Mouse (Mus musculus) kidney, embryonic 16.5 days (tissue): ENCODE measurements around the gene Ctnna2. TPM values are rescaled to one million over a fixed set of nuclear protein-coding genes. Genes with fewer than 3 reads are reported as not detected.

Experiments used
- ATAC-seq: fragments of 200-750 bp; cut with Nextera tagmentation; 2 replicates; pipeline ENCODE4 v1.8.0; 2017; ENCODE audit warnings: moderate TSS enrichment; ENCODE audit not compliant: low FRiP score, low TSS enrichment
- H3K27ac ChIP-seq: fragments of 300-500 bp; sonication (generic); 2 replicates; pipeline ENCODE4 v1.5.1; 2014; ENCODE audit warnings: low read length
- H3K27me3 ChIP-seq: fragments of 300-500 bp; sonication (generic); 2 replicates; pipeline ENCODE4 v1.6.1; 2014; ENCODE audit warnings: low read length, control low read depth, mixed read lengths; ENCODE audit not compliant: insufficient read depth
- H3K36me3 ChIP-seq: fragments of 300-500 bp; sonication (generic); 2 replicates; pipeline ENCODE4 v1.6.1; 2014; ENCODE audit warnings: low read length, control low read depth, mixed read lengths; ENCODE audit not compliant: insufficient read depth
- H3K4me1 ChIP-seq: fragments of 300-500 bp; sonication (generic); 2 replicates; pipeline ENCODE4 v1.6.1; 2014; ENCODE audit warnings: low read length, control low read depth, mixed read lengths; ENCODE audit not compliant: insufficient read depth
- H3K4me2 ChIP-seq: fragments of 300-500 bp; sonication (generic); replicated peaks from 2 replicates; pipeline ENCODE4 v1.6.1; 2014; ENCODE audit warnings: low read depth, low read length
- H3K4me3 ChIP-seq: fragments of 300-500 bp; sonication (generic); 2 replicates; pipeline ENCODE4 v1.5.1; 2014; ENCODE audit warnings: mild to moderate bottlenecking, low read length
- H3K9ac ChIP-seq: fragments of 300-500 bp; sonication (generic); replicated peaks from 2 replicates; pipeline ENCODE4 v1.6.1; 2014; ENCODE audit warnings: low read length
- H3K9me3 ChIP-seq: fragments of 300-500 bp; sonication (generic); 2 replicates; pipeline ENCODE4 v1.6.1; 2016; ENCODE audit warnings: low read length, control low read depth
- WGBS: fragments of 180-500 bp; shearing (Covaris S2); extraction: QIAGEN DNeasy Blood & Tissue Kit; methylation state at CpG from one replicate; pipeline ENCODE4 v1.1.7; 2014; 5-methylcytosine and 5-hydroxymethylcytosine counted together
- polyA plus RNA-seq: library from polyadenylated mRNA; unstranded; fragments of >200 nt; fragmentation: Nextera tagmentation; extraction: Ambion mirVana; gene quantifications from 2 replicates; pipeline ENCODE4 v1.2.1, GENCODE M21; 2015

Gene Ctnna2
- polyA plus RNA-seq, 1 experiment from 2014 or later = 0.91 TPM

DNA sequence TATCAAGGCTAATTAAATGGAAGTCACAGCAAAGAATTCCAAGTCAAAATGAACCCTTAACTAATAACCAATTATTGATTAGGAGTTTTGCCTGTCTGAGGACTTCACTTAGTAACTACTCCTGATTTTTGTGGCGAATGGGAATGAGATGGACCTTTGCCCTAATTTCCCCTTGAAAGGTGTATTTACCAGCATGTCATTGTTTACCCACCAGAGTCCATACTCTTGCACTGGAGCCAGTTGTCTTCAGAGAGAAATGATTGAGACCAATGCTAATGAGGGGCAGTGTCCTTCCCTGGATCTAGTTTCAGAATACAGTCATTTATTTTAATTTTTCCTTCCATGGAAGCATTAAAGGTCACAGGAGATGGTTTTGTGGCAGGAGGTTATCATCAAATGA is 881.0 kb downstream of the Ctnna2 start:
- Histone ChIP-seq H3K27ac (no peak overlapping the region), H3K36me3 (no peaks in the 10 kb centered on the region), H3K9ac (no peak overlapping the region), H3K4me1 (no peaks in the 10 kb centered on the region), H3K9me3 (no peaks in the 10 kb centered on the region), H3K4me3 (no peak overlapping the region), H3K27me3 (no peaks in the 10 kb centered on the region), H3K4me2 (no peak overlapping the region)
- ATAC-seq = no peak
- WGBS = 91% methylated on average over 1 of the region's 1 CpGs

DNA sequence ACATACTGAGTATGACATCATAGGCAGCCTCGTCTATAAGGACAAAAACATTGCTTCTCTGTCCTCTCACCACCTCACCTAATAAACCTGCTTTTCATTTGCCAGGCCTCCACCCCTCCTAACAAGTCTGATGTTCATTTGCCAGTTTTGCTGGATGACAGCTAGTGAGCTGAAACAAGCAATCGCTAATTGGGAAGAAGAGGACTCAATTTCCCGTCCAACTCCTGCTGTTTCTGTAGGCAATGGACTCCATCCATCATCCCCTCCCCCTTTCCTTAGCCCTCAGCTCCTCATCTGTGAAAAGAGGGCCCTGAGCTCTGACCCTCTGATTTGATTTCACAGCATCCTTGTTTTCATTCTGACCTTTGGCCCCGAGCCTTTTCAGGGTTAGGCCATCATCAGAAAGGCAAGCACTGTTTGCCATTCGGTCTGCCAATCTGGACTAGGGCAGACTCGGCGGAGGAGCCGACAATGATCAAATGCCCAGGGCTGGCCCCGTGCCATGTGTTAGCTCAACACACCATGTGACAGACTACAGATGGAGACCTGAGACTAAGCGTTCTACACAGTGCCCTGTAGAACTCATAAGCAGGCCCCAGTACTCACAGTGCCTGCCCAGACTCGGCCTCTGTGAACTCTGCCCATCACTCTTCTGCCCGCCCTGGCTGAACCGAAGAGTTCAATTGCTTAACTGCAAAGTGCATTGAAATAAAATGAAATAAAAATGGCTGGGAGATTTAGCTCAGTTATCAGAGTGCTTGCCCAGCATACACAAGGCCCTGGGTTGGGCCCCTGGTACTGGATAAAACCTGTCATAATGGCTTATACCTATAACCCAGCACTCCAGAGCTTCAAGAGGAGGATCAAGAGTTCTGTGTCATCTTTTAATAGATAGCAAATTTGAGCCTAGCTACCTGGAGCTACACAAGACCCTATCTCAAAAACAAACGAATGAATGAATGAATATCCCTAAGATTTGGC is 903.8 kb downstream of the Ctnna2 start:
- no peak overlapping the region for H3K27ac ChIP-seq
- no peaks in the 10 kb centered on the region for H3K9me3 ChIP-seq
- H3K4me1 ChIP-seq = no peaks in the 10 kb centered on the region
- no peak overlapping the region for H3K9ac ChIP-seq
- no peak overlapping the region for H3K4me2 ChIP-seq
- no peaks in the 10 kb centered on the region for H3K27me3 ChIP-seq
- ATAC-seq = peak; percentile 59; the same call in 1 of the 2 replicates
- no peaks in the 10 kb centered on the region for H3K36me3 ChIP-seq
- H3K4me3 ChIP-seq = no peak overlapping the region
- WGBS = 41% methylated on average over 14 of the region's 14 CpGs

DNA sequence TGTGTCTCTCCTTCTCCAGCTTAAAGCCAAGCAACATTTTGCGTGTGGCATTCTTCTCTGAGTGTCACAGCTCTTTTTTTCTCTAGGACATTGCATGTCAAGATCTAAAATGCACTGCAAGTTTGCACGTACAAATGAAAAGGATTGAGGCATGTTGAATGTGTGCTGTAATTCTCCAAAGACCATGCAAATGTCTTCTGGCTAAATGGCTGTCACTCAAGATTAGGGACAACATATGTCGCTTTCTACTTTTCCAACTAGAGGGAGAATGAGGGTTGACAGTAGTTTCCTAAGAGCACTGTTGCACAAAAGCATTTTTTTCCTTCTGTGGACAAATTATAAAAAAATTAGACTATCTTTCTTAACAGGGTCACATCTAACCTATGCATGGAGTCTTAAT is 909.9 kb downstream of the Ctnna2 start:
- no peaks in the 10 kb centered on the region for H3K4me1 ChIP-seq
- 92% methylated on average over 3 of the region's 3 CpGs for WGBS
- ATAC-seq = no peak
- no peaks in the 10 kb centered on the region for H3K9me3 ChIP-seq
- H3K36me3 ChIP-seq = no peaks in the 10 kb centered on the region
- no peak overlapping the region for H3K27ac ChIP-seq
- H3K4me3 ChIP-seq = no peak overlapping the region
- H3K9ac ChIP-seq = no peak overlapping the region
- no peak overlapping the region for H3K4me2 ChIP-seq
- no peaks in the 10 kb centered on the region for H3K27me3 ChIP-seq

DNA sequence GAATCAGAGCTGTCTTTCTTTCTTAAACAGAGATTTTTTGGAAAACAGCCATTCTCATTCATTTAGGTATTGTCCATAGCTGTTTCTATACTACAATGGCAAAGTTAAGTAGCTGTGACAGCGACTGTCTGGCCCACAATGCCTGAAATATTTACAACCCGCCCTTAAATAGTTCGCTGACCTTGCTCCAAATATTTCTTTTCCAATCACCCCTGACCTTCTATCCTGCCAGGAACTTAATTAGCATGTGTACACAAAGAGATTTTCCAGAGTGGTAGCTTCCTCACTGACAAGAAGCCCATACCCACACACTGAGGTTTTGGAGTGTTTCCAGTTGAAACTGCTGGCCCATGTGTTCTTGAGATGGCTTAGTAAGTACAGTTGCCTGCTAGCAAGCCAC is 928.8 kb downstream of the Ctnna2 start:
- no peaks in the 10 kb centered on the region for H3K27me3 ChIP-seq
- WGBS = 41% methylated on average over 3 of the region's 3 CpGs
- no peak overlapping the region for H3K27ac ChIP-seq
- H3K9ac ChIP-seq = no peak overlapping the region
- no peaks in the 10 kb centered on the region for H3K9me3 ChIP-seq
- no peaks in the 10 kb centered on the region for H3K4me1 ChIP-seq
- no peak for ATAC-seq
- H3K4me3 ChIP-seq = no peak overlapping the region
- no peak overlapping the region for H3K4me2 ChIP-seq
- no peaks in the 10 kb centered on the region for H3K36me3 ChIP-seq

DNA sequence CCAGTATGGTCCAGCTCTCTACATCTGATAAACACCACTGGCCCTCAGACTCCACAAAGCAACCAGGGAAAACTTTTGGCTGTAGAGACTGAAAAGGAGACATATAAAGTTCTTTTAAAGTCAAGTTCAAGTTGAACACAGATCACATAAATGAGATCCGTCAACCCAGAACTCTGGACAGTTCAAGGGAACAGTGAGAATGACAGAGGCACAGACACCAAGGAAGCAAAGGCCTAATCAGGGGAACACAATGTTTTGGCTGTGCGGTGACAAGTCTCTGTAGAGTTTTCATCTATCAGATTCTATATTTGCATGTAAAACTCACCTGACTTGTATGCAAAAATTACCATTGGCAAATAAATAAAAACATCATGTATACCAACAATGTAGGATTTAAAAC is 929.3 kb downstream of the Ctnna2 start:
- no peaks in the 10 kb centered on the region for H3K4me1 ChIP-seq
- ATAC-seq = no peak
- no peak overlapping the region for H3K4me2 ChIP-seq
- no peak overlapping the region for H3K27ac ChIP-seq
- no peak overlapping the region for H3K4me3 ChIP-seq
- WGBS = 87% methylated on average over 2 of the region's 2 CpGs
- H3K27me3 ChIP-seq = no peaks in the 10 kb centered on the region
- H3K9me3 ChIP-seq = no peaks in the 10 kb centered on the region
- no peaks in the 10 kb centered on the region for H3K36me3 ChIP-seq
- no peak overlapping the region for H3K9ac ChIP-seq

DNA sequence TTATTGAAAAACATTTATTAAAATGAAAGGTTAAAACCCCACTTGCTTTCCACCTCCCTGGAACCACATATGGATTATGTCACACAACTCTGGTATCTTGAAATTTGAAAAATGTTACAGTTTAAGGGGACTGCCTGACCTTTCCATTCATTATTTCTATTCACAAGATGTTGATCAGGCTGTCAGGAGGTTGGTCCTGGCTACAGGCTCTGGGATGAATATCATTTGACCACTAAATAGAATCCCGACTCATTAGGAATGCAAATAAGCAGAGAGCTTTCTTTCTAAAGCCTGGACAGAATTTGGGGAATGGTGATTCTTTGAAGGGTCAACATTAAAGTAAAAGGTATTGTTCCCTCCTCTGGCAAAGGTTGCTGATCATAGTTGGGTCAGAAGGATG is 931.9 kb downstream of the Ctnna2 start:
- Histone ChIP-seq H3K9ac (no peak overlapping the region), H3K4me2 (no peak overlapping the region), H3K27ac (no peak overlapping the region), H3K4me1 (no peaks in the 10 kb centered on the region), H3K9me3 (no peaks in the 10 kb centered on the region), H3K36me3 (no peaks in the 10 kb centered on the region), H3K27me3 (no peaks in the 10 kb centered on the region), H3K4me3 (no peak overlapping the region)
- no peak for ATAC-seq
- WGBS = 62% methylated on average over 1 of the region's 1 CpGs

DNA sequence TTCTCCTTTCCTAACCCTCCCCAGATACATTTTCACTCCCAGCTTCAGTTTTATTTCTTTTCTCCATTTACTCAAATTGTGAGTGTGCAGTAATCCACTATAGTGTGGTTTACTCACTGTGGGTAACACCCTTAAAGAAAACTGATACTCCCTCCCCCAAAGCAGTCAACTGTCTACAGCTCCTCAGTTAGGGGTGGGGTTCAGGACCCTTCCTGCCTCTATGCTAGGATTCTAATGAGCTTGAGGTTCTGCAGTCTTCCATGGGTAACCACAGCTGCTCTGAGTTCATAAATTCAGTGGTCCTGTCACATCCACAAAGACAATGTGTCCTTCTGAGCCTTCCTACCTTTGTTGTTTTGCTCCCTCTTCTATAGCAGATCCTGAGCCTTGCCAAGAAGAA is 954.4 kb downstream of the Ctnna2 start:
- Histone ChIP-seq H3K4me2 (no peak overlapping the region), H3K27me3 (no peaks in the 10 kb centered on the region), H3K36me3 (no peaks in the 10 kb centered on the region), H3K4me1 (no peaks in the 10 kb centered on the region), H3K27ac (no peak overlapping the region), H3K9ac (no peak overlapping the region), H3K9me3 (no peaks in the 10 kb centered on the region), H3K4me3 (no peak overlapping the region)
- peak; percentile 70; the same call in 1 of the 2 replicates for ATAC-seq

DNA sequence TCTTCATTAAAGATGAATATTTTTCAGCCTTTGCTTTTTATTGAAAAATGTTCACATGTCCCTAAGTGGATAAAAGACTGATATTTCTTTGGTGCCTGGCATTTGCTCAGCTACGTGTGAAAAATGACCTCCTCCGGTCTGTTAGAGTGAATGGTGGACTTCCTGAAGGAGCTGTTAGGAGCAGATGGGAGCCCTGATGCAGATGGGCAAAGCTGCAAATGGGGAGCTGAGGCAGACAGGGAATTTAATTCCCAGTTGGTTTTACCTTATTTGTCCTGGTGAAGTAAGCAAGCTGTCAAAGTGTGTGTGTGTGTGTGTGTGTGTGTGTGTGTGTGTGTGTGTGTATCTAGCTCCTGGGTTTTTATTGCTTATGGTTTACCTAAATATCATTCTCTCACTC is 966.3 kb downstream of the Ctnna2 start:
- Histone ChIP-seq H3K27ac (no peak overlapping the region), H3K27me3 (no peaks in the 10 kb centered on the region), H3K4me3 (no peak overlapping the region), H3K9ac (no peak overlapping the region), H3K4me2 (no peak overlapping the region), H3K4me1 (no peaks in the 10 kb centered on the region), H3K9me3 (no peaks in the 10 kb centered on the region), H3K36me3 (no peaks in the 10 kb centered on the region)
- WGBS = 75% methylated on average over 2 of the region's 2 CpGs
- no peak for ATAC-seq

DNA sequence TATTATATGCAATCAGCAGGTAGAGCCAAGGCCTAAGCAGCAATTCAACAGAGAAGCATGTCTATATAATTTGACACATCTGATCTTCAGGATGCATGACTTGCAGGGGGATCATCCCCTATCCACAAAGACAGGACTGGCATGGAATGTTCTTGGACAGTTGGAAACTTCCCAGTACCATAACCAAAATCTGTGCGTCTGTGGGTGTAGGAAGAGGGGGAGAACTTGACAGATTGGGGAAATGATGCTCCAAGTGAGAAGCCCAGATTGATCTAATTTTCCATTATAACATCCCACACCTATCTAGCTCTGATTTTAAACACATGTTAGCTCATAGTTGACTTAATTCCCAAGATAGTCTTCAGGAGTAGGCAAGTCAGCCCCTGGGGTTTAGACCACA is 968.5 kb downstream of the Ctnna2 start:
- ATAC-seq = no peak
- Histone ChIP-seq H3K4me3 (no peak overlapping the region), H3K9me3 (no peaks in the 10 kb centered on the region), H3K4me1 (no peaks in the 10 kb centered on the region), H3K4me2 (no peak overlapping the region), H3K9ac (no peak overlapping the region), H3K27me3 (no peaks in the 10 kb centered on the region), H3K27ac (no peak overlapping the region), H3K36me3 (no peaks in the 10 kb centered on the region)
- 81% methylated on average over 1 of the region's 1 CpGs for WGBS

DNA sequence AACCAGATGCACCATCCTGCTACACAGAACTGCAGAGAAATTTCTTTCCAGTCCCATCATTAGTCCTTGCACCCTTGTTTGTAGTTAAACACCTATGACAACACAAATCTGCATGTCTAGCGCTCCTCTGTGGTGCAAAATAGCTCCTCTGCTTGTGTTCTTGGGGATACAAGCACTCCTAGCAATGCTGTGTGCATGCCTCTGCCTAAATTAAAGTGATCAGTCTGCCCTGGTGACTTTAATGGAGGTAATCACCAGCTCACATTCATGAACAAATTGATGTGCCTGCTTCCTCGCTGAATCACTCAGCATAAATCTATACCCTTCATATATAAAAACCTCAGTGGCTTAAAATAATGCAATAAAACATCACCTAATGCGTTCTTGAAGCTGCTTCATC is 987.4 kb downstream of the Ctnna2 start:
- Histone ChIP-seq H3K4me1 (no peaks in the 10 kb centered on the region), H3K27me3 (no peaks in the 10 kb centered on the region), H3K4me2 (no peak overlapping the region), H3K27ac (no peak overlapping the region), H3K36me3 (no peaks in the 10 kb centered on the region), H3K9ac (no peak overlapping the region), H3K9me3 (no peaks in the 10 kb centered on the region), H3K4me3 (no peak overlapping the region)
- 80% methylated on average over 3 of the region's 3 CpGs for WGBS
- ATAC-seq = no peak
